Mouse (Mus musculus) forebrain, embryonic 15.5 days (tissue): ENCODE results near the gene Scd1. TPM values are rescaled to one million over a fixed set of nuclear protein-coding genes. Genes with fewer than 3 reads are reported as not detected.

Experiments
- ATAC-seq: fragments of 200-750 bp; cut with Nextera tagmentation; replicated peaks from 2 replicates; pipeline ENCODE4 v1.8.0; 2017; ENCODE audit warnings: mild to moderate bottlenecking, moderate TSS enrichment, moderate library complexity
- H3K27ac ChIP-seq: fragments of 300-500 bp; sonication (generic); replicated peaks from 2 replicates; pipeline ENCODE4 v1.5.1; 2015; ENCODE audit warnings: mild to moderate bottlenecking, inconsistent platforms
- H3K27me3 ChIP-seq: fragments of 300-500 bp; sonication (generic); 2 replicates; pipeline ENCODE4 v1.6.1; 2015; ENCODE audit warnings: inconsistent platforms
- H3K36me3 ChIP-seq: fragments of 300-500 bp; sonication (generic); 2 replicates; pipeline ENCODE4 v1.6.1; 2015; ENCODE audit warnings: mild to moderate bottlenecking, inconsistent platforms
- H3K4me1 ChIP-seq: fragments of 300-500 bp; sonication (generic); 2 replicates; pipeline ENCODE4 v1.6.1; 2015; ENCODE audit warnings: inconsistent platforms
- H3K4me2 ChIP-seq: fragments of 300-500 bp; sonication (generic); replicated peaks from 2 replicates; pipeline ENCODE4 v1.6.1; 2015; ENCODE audit warnings: mild to moderate bottlenecking, inconsistent platforms
- H3K4me3 ChIP-seq: fragments of 300-500 bp; sonication (generic); 2 replicates; pipeline ENCODE4 v1.5.1; 2015; ENCODE audit warnings: mild to moderate bottlenecking, inconsistent platforms
- H3K9ac ChIP-seq: fragments of 300-500 bp; sonication (generic); replicated peaks from 2 replicates; pipeline ENCODE4 v1.6.1; 2015; ENCODE audit warnings: mild to moderate bottlenecking, inconsistent platforms
- H3K9me3 ChIP-seq: fragments of 300-500 bp; sonication (generic); 2 replicates; pipeline ENCODE4 v1.6.1; 2016; ENCODE audit warnings: inconsistent platforms
- WGBS: fragments of 180-500 bp; shearing (Covaris S2); methylation state at CpG from one replicate; pipeline ENCODE4 v1.1.7; 2015; ENCODE audit warnings: mixed read lengths; 5-methylcytosine and 5-hydroxymethylcytosine counted together
- polyA plus RNA-seq: library from polyadenylated mRNA; unstranded; fragments of >200 nt; fragmentation: Nextera tagmentation; extraction: Ambion mirVana; gene quantifications from 2 replicates; pipeline ENCODE4 v1.2.1, GENCODE M21; 2015

The Scd1 gene
- polyA plus RNA-seq, 1 experiment from 2014 or later, result 4.0 TPM

GRCm38 (mm10) chr19:44394972-44395371, 12.7 kb downstream of the Scd1 start:
- 84% methylated on average over 7 of the region's 7 CpGs for WGBS
- no peak for ATAC-seq

GRCm38 (mm10) chr19:44393962-44394422, 13.7 kb downstream of the Scd1 start:
- H3K27ac ChIP-seq, result no peak overlapping the region
- H3K9ac ChIP-seq, result no peak overlapping the region
- H3K4me3 ChIP-seq, result no peak overlapping the region
- WGBS, result 83% methylated on average over 5 of the region's 5 CpGs
- H3K4me1 ChIP-seq, result peaks cover 2% of the 10 kb centered on the region
- H3K27me3 ChIP-seq, result no peaks in the 10 kb centered on the region
- no peaks in the 10 kb centered on the region for H3K9me3 ChIP-seq
- ATAC-seq, result no peak
- no peak overlapping the region for H3K4me2 ChIP-seq
- H3K36me3 ChIP-seq, result peaks cover 2% of the 10 kb centered on the region; the same call in 1 of the 2 replicates

More at GRCm38 (mm10) chr19:44394972-44395371, 12.7 kb downstream of the Scd1 start:
- H3K9me3 ChIP-seq, result no peaks in the 10 kb centered on the region
- no peak overlapping the region for H3K4me3 ChIP-seq
- H3K27me3 ChIP-seq, result no peaks in the 10 kb centered on the region
- H3K4me1 ChIP-seq, result no peaks in the 10 kb centered on the region
- no peak overlapping the region for H3K4me2 ChIP-seq
- H3K27ac ChIP-seq, result no peak overlapping the region
- no peak overlapping the region for H3K9ac ChIP-seq
- peaks cover 3% of the 10 kb centered on the region; the same call in 1 of the 2 replicates for H3K36me3 ChIP-seq

- no peak for ATAC-seq
Observed at GRCm38 (mm10) chr19:44392339-44393009, 15.2 kb downstream of the Scd1 start.

GRCm38 (mm10) chr19:44391856-44392255, 15.8 kb downstream of the Scd1 start:
- Histone ChIP-seq H3K27me3 (no peaks in the 10 kb centered on the region), H3K4me2 (no peak overlapping the region), H3K4me1 (peaks cover 12% of the 10 kb centered on the region), H3K36me3 (no peaks in the 10 kb centered on the region), H3K4me3 (no peak overlapping the region), H3K9me3 (no peaks in the 10 kb centered on the region), H3K27ac (no peak overlapping the region), H3K9ac (no peak overlapping the region)
- 91% methylated on average over 4 of the region's 4 CpGs for WGBS
- no peak for ATAC-seq

More at GRCm38 (mm10) chr19:44392339-44393009, 15.2 kb downstream of the Scd1 start:
- Histone ChIP-seq H3K4me2 (no peak overlapping the region), H3K4me1 (peaks cover 12% of the 10 kb centered on the region), H3K4me3 (no peak overlapping the region), H3K9me3 (no peaks in the 10 kb centered on the region), H3K27me3 (no peaks in the 10 kb centered on the region), H3K9ac (no peak overlapping the region), H3K27ac (no peak overlapping the region), H3K36me3 (0 out of 2 replicates have a peak, but pooled peaks cover 2% of the 10 kb centered on the region)
- 91% methylated on average over 5 of the region's 5 CpGs for WGBS

GRCm38 (mm10) chr19:44389507-44389906, 18.2 kb downstream of the Scd1 start:
- Histone ChIP-seq H3K27ac (no peak overlapping the region), H3K9ac (no peak overlapping the region), H3K9me3 (no peaks in the 10 kb centered on the region), H3K36me3 (no peaks in the 10 kb centered on the region), H3K4me2 (no peak overlapping the region), H3K4me1 (peaks cover 12% of the 10 kb centered on the region), H3K27me3 (no peaks in the 10 kb centered on the region), H3K4me3 (no peak overlapping the region)
- no peak for ATAC-seq
- 18% methylated on average over 1 of the region's 1 CpGs for WGBS

GRCm38 (mm10) chr19:44388475-44389428, 18.9 kb downstream of the Scd1 start:
- Histone ChIP-seq H3K36me3 (no peaks in the 10 kb centered on the region), H3K27me3 (no peaks in the 10 kb centered on the region), H3K4me1 (peaks cover 12% of the 10 kb centered on the region), H3K27ac (peak overlapping the region; percentile 69), H3K4me3 (peak overlapping the region; percentile 68), H3K4me2 (peak overlapping the region; percentile 69), H3K9ac (peak overlapping the region; percentile 73), H3K9me3 (no peaks in the 10 kb centered on the region)
- 4% methylated on average over 41 of the region's 41 CpGs for WGBS
- peak; percentile 98 for ATAC-seq

- 29% methylated on average over 19 of the region's 19 CpGs for WGBS
- peak overlapping the region; percentile 68 for H3K4me3 ChIP-seq
- H3K4me1 ChIP-seq, result peaks cover 12% of the 10 kb centered on the region
- ATAC-seq, result 0 out of 2 replicates have a peak, but pooled peaks have one; percentile 13
- H3K9me3 ChIP-seq, result no peaks in the 10 kb centered on the region
- peak overlapping the region; percentile 69 for H3K4me2 ChIP-seq
- no peaks in the 10 kb centered on the region for H3K27me3 ChIP-seq
- H3K9ac ChIP-seq, result peak overlapping the region; percentile 73
- no peaks in the 10 kb centered on the region for H3K36me3 ChIP-seq
- H3K27ac ChIP-seq, result 0 out of 2 replicates have a peak overlapping the region, but pooled peaks have one; percentile 69
Observed at GRCm38 (mm10) chr19:44387746-44388474, 19.8 kb downstream of the Scd1 start.

- 91% methylated on average over 4 of the region's 4 CpGs for WGBS
- Histone ChIP-seq H3K9me3 (no peaks in the 10 kb centered on the region), H3K9ac (no peak overlapping the region), H3K4me3 (no peak overlapping the region), H3K4me1 (peaks cover 12% of the 10 kb centered on the region), H3K27me3 (no peaks in the 10 kb centered on the region), H3K4me2 (no peak overlapping the region), H3K27ac (no peak overlapping the region), H3K36me3 (no peaks in the 10 kb centered on the region)
- no peak for ATAC-seq
Observed at GRCm38 (mm10) chr19:44387089-44387671, 20.5 kb downstream of the Scd1 start.

GRCm38 (mm10) chr19:44385887-44386498, 21.7 kb downstream of the Scd1 start:
- H3K4me3 ChIP-seq, result no peak overlapping the region
- no peak overlapping the region for H3K9ac ChIP-seq
- no peaks in the 10 kb centered on the region for H3K9me3 ChIP-seq
- H3K27ac ChIP-seq, result no peak overlapping the region
- H3K27me3 ChIP-seq, result no peaks in the 10 kb centered on the region
- peaks cover 12% of the 10 kb centered on the region for H3K4me1 ChIP-seq
- no peak for ATAC-seq
- 85% methylated on average over 6 of the region's 6 CpGs for WGBS
- no peak overlapping the region for H3K4me2 ChIP-seq
- H3K36me3 ChIP-seq, result no peaks in the 10 kb centered on the region

- no peak overlapping the region for H3K27ac ChIP-seq
- H3K9me3 ChIP-seq, result no peaks in the 10 kb centered on the region
- ATAC-seq, result no peak
- H3K4me1 ChIP-seq, result peaks cover 1% of the 10 kb centered on the region
- no peaks in the 10 kb centered on the region for H3K36me3 ChIP-seq
- no peaks in the 10 kb centered on the region for H3K27me3 ChIP-seq
- WGBS, result 73% methylated on average over 12 of the region's 12 CpGs
- H3K9ac ChIP-seq, result no peak overlapping the region
- no peak overlapping the region for H3K4me2 ChIP-seq
- no peak overlapping the region for H3K4me3 ChIP-seq
Observed at GRCm38 (mm10) chr19:44382682-44383321, 24.9 kb downstream of the Scd1 start.

- Histone ChIP-seq H3K4me1 (no peaks in the 10 kb centered on the region), H3K27ac (no peak overlapping the region), H3K9ac (no peak overlapping the region), H3K4me2 (no peak overlapping the region), H3K27me3 (no peaks in the 10 kb centered on the region), H3K9me3 (no peaks in the 10 kb centered on the region), H3K4me3 (no peak overlapping the region), H3K36me3 (no peaks in the 10 kb centered on the region)
- ATAC-seq, result no peak
- WGBS, result 91% methylated on average over 4 of the region's 4 CpGs
Observed at GRCm38 (mm10) chr19:44380065-44380464, 27.6 kb downstream of the Scd1 start.
